Mouse (Mus musculus) hindbrain, postnatal 0 days (tissue): Measurements from ENCODE around the gene Ergic1. TPM values are rescaled to one million over a fixed set of nuclear protein-coding genes. Genes with fewer than 3 reads are reported as not detected.
A peak's percentile ranks its signal among the peaks of the same experiment; 100 is the strongest.

Experiments
- ATAC-seq: fragments of 200-750 bp; cut with Nextera tagmentation; 2 replicates; pipeline ENCODE4 v1.8.0; 2017; ENCODE audit warnings: mild to moderate bottlenecking, moderate TSS enrichment, moderate library complexity
- DNase-seq: peaks from one replicate; pipeline ENCODE4 v3.0.0-alpha.2; 2015; ENCODE audit warnings: low spot score
- H3K27ac ChIP-seq: fragments of 300-500 bp; sonication (generic); 2 replicates; pipeline ENCODE4 v1.5.1; 2014; ENCODE audit warnings: mild to moderate bottlenecking
- H3K27me3 ChIP-seq: fragments of 300-500 bp; sonication (generic); 2 replicates; pipeline ENCODE4 v1.6.1; 2014; ENCODE audit warnings: low read length, mixed read lengths; ENCODE audit not compliant: insufficient read depth
- H3K36me3 ChIP-seq: fragments of 300-500 bp; sonication (generic); 2 replicates; pipeline ENCODE4 v1.6.1; 2014; ENCODE audit warnings: low read length, mixed read lengths; ENCODE audit not compliant: insufficient read depth
- H3K4me1 ChIP-seq: fragments of 300-500 bp; sonication (generic); 2 replicates; pipeline ENCODE4 v1.6.1; 2014; ENCODE audit warnings: antibody characterized with exemption, low read length, mixed read lengths; ENCODE audit not compliant: insufficient read depth
- H3K4me2 ChIP-seq: fragments of 300-500 bp; sonication (generic); 2 replicates; pipeline ENCODE4 v1.6.1; 2014; ENCODE audit warnings: low read depth, mild to moderate bottlenecking, low read length, moderate library complexity, mixed read lengths
- H3K4me3 ChIP-seq: fragments of 300-500 bp; sonication (generic); 2 replicates; pipeline ENCODE4 v1.5.1; 2014; ENCODE audit warnings: low read length
- H3K9ac ChIP-seq: fragments of 300-500 bp; sonication (generic); replicated peaks from 2 replicates; pipeline ENCODE4 v1.6.1; 2014; ENCODE audit warnings: mild to moderate bottlenecking, low read length, moderate library complexity, mixed read lengths
- H3K9me3 ChIP-seq: fragments of 300-500 bp; sonication (generic); 2 replicates; pipeline ENCODE4 v1.6.1; 2016; ENCODE audit warnings: low read length, mixed read lengths
- CTCF ChIP-seq: IDR thresholded peaks from 2 replicates; pipeline ENCODE4 v1.5.1; 2016; ENCODE audit warnings: antibody characterized with exemption, control low read depth, low read depth
- WGBS: fragments of 180-500 bp; shearing (Covaris S2); extraction: QIAGEN DNeasy Blood & Tissue Kit; methylation state at CpG from one replicate; pipeline ENCODE4 v1.1.7; 2014; 5-methylcytosine and 5-hydroxymethylcytosine counted together
- polyA plus RNA-seq: library from polyadenylated mRNA; unstranded; fragments of >200 nt; fragmentation: Nextera tagmentation; extraction: Ambion mirVana; gene quantifications from 2 replicates; pipeline ENCODE4 v1.2.1, GENCODE M21; 2015
- total RNA-seq: library from RNA; depleted of rRNA; stranded (reverse); fragments of >200 nt; gene quantifications from 2 replicates; pipeline ENCODE4 v1.2.3, GENCODE M21; 2014

The Ergic1 gene
- total and polyA plus RNA-seq, 2 experiments from 2014 or later = 93.5 to 250 TPM

GRCm38 (mm10) chr17:26695193-26695592 is 133.9 kb downstream of the Ergic1 start:
- 96% methylated on average over 3 of the region's 3 CpGs for WGBS
- no peaks in the 10 kb centered on the region for H3K9me3 ChIP-seq
- H3K4me2 ChIP-seq = no peak overlapping the region
- no peaks in the 10 kb centered on the region for H3K27me3 ChIP-seq
- 0 out of 2 replicates have a peak, but pooled peaks cover 3% of the 10 kb centered on the region for H3K4me1 ChIP-seq
- no peak overlapping the region for H3K9ac ChIP-seq
- ATAC-seq (no peak), DNase-seq (no peak)
- TF ChIP-seq CTCF = no peak
- no peak overlapping the region for H3K27ac ChIP-seq
- no peak overlapping the region for H3K4me3 ChIP-seq
- peaks cover 34% of the 10 kb centered on the region for H3K36me3 ChIP-seq

GRCm38 (mm10) chr17:26698846-26699245 is 137.6 kb downstream of the Ergic1 start:
- DNase-seq = no peak
- Histone ChIP-seq H3K4me3 (no peak overlapping the region), H3K27me3 (no peaks in the 10 kb centered on the region), H3K9ac (no peak overlapping the region), H3K4me1 (no peaks in the 10 kb centered on the region), H3K9me3 (no peaks in the 10 kb centered on the region), H3K36me3 (peaks cover 40% of the 10 kb centered on the region), H3K4me2 (no peak overlapping the region), H3K27ac (no peak overlapping the region)
- TF ChIP-seq CTCF = peak; percentile 40
- WGBS = 88% methylated on average over 5 of the region's 5 CpGs
- ATAC-seq = no peak

- ATAC-seq (no peak), DNase-seq (no peak)
- Histone ChIP-seq H3K4me2 (no peak overlapping the region), H3K27me3 (no peaks in the 10 kb centered on the region), H3K9ac (no peak overlapping the region), H3K9me3 (no peaks in the 10 kb centered on the region), H3K27ac (no peak overlapping the region), H3K4me3 (no peak overlapping the region), H3K36me3 (peaks cover 40% of the 10 kb centered on the region), H3K4me1 (no peaks in the 10 kb centered on the region)
- no peak for TF ChIP-seq CTCF
- 95% methylated on average over 10 of the region's 10 CpGs for WGBS
These were observed 138.7 kb downstream of the Ergic1 start for GRCm38 (mm10) chr17:26699819-26700616.

- no peaks in the 10 kb centered on the region for H3K4me1 ChIP-seq
- whole genome bisulfite sequencing = 66% methylated on average over 13 of the region's 13 CpGs
- H3K27me3 ChIP-seq = no peaks in the 10 kb centered on the region
These were observed 140.3 kb downstream of the Ergic1 start for GRCm38 (mm10) chr17:26701565-26701964.

GRCm38 (mm10) chr17:26702621-26703020 is 141.3 kb downstream of the Ergic1 start:
- no peaks in the 10 kb centered on the region for H3K9me3 ChIP-seq
- no peaks in the 10 kb centered on the region for H3K27me3 ChIP-seq
- H3K9ac ChIP-seq = no peak overlapping the region
- H3K4me3 ChIP-seq = no peak overlapping the region
- no peak overlapping the region for H3K27ac ChIP-seq
- ATAC-seq = no peak
- WGBS = 91% methylated on average over 4 of the region's 4 CpGs
- peaks cover 24% of the 10 kb centered on the region for H3K36me3 ChIP-seq
- no peak for DNase-seq
- no peak for TF ChIP-seq CTCF
- H3K4me2 ChIP-seq = no peak overlapping the region
- H3K4me1 ChIP-seq = no peaks in the 10 kb centered on the region

More at GRCm38 (mm10) chr17:26701565-26701964, 140.3 kb downstream of the Ergic1 start:
- DNase-seq (no peak), ATAC-seq (0 out of 2 replicates have a peak, but pooled peaks have one; percentile 32)
- H3K36me3 ChIP-seq = peaks cover 31% of the 10 kb centered on the region
- no peak overlapping the region for H3K4me2 ChIP-seq
- no peak for TF ChIP-seq CTCF
- H3K4me3 ChIP-seq = no peak overlapping the region
- H3K9me3 ChIP-seq = no peaks in the 10 kb centered on the region
- H3K27ac ChIP-seq = no peak overlapping the region
- no peak overlapping the region for H3K9ac ChIP-seq

- Histone ChIP-seq H3K9me3 (no peaks in the 10 kb centered on the region), H3K4me3 (no peak overlapping the region), H3K4me2 (no peak overlapping the region), H3K4me1 (no peaks in the 10 kb centered on the region; the same call in 1 of the 2 replicates), H3K36me3 (peaks cover 19% of the 10 kb centered on the region), H3K27ac (no peak overlapping the region), H3K27me3 (no peaks in the 10 kb centered on the region), H3K9ac (no peak overlapping the region)
- ATAC-seq (no peak), DNase-seq (no peak)
- TF ChIP-seq CTCF = no peak
- WGBS = 79% methylated on average over 4 of the region's 4 CpGs
These were observed 142.4 kb downstream of the Ergic1 start for GRCm38 (mm10) chr17:26703671-26704070.
